Mouse (Mus musculus): ENCODE data around the gene Nrde2. TPM values are rescaled to one million over a fixed set of nuclear protein-coding genes. Genes with fewer than 3 reads are reported as not detected.

Nrde2 gene
- polyA plus RNA-seq, 1 experiment from 2014 or later, result 10.6 TPM

- no peaks in the 10 kb centered on the region for H3K9me3 ChIP-seq (ENCODE audit: control insufficient read depth, low read length)
- no peak for ATAC-seq (ENCODE audit: low read depth)
Observed at GRCm38 (mm10) chr12:100126968-100127865, 32.2 kb downstream of the Nrde2 start.

GRCm38 (mm10) chr12:100124913-100125798 lies 34.3 kb downstream of the Nrde2 start:
- whole genome bisulfite sequencing, result 79% methylated on average over 16 of the region's 16 CpGs
- Histone ChIP-seq H3K27me3 (replicated peaks; ENCODE audit: control insufficient read depth, insufficient read depth, low read length) (no peaks in the 10 kb centered on the region), H3K9me3 (ENCODE audit: control insufficient read depth, low read length) (no peaks in the 10 kb centered on the region), H3K9ac (ENCODE audit: low read depth, low read length) (no peak overlapping the region), H3K27ac (replicated peaks; ENCODE audit: low read depth, low read length) (no peak overlapping the region), H3K36me3 (ENCODE audit: control insufficient read depth, insufficient read depth, low read length) (peaks cover 94% of the 10 kb centered on the region), H3K4me3 (ENCODE audit: low read depth, low read length) (no peak overlapping the region), H3K4me1 (ENCODE audit: control insufficient read depth, insufficient read depth, low read length) (no peaks in the 10 kb centered on the region), H3K4me2 (ENCODE audit: low read depth, low read length) (no peak overlapping the region)
- DNase-seq (ENCODE audit: low spot score), result peak; percentile 58
- peak; percentile 56; the same call in 1 of the 2 replicates for ATAC-seq (ENCODE audit: low read depth)

More at GRCm38 (mm10) chr12:100126968-100127865, 32.2 kb downstream of the Nrde2 start:
- no peak overlapping the region for H3K4me3 ChIP-seq (ENCODE audit: low read depth, low read length)
- WGBS, result 86% methylated on average over 17 of the region's 17 CpGs
- no peaks in the 10 kb centered on the region for H3K4me1 ChIP-seq (ENCODE audit: control insufficient read depth, insufficient read depth, low read length)
- no peak overlapping the region for H3K9ac ChIP-seq (ENCODE audit: low read depth, low read length)
- no peaks in the 10 kb centered on the region for H3K27me3 ChIP-seq (replicated peaks; ENCODE audit: control insufficient read depth, insufficient read depth, low read length)
- H3K4me2 ChIP-seq (ENCODE audit: low read depth, low read length), result no peak overlapping the region
- H3K27ac ChIP-seq (replicated peaks; ENCODE audit: low read depth, low read length), result no peak overlapping the region
- DNase-seq (ENCODE audit: low spot score), result no peak
- H3K36me3 ChIP-seq (ENCODE audit: control insufficient read depth, insufficient read depth, low read length), result peaks cover 91% of the 10 kb centered on the region

GRCm38 (mm10) chr12:100123476-100123875 lies 36.0 kb downstream of the Nrde2 start:
- Histone ChIP-seq H3K4me1 (ENCODE audit: control insufficient read depth, insufficient read depth, low read length) (no peaks in the 10 kb centered on the region), H3K4me2 (ENCODE audit: low read depth, low read length) (no peak overlapping the region), H3K27ac (replicated peaks; ENCODE audit: low read depth, low read length) (no peak overlapping the region), H3K9me3 (ENCODE audit: control insufficient read depth, low read length) (no peaks in the 10 kb centered on the region), H3K4me3 (ENCODE audit: low read depth, low read length) (no peak overlapping the region), H3K36me3 (ENCODE audit: control insufficient read depth, insufficient read depth, low read length) (peaks cover 98% of the 10 kb centered on the region), H3K9ac (ENCODE audit: low read depth, low read length) (no peak overlapping the region), H3K27me3 (replicated peaks; ENCODE audit: control insufficient read depth, insufficient read depth, low read length) (no peaks in the 10 kb centered on the region)
- ATAC-seq (ENCODE audit: low read depth) (no peak), DNase-seq (ENCODE audit: low spot score) (no peak)
- 80% methylated on average over 9 of the region's 9 CpGs for WGBS

GRCm38 (mm10) chr12:100122921-100123381 lies 36.5 kb downstream of the Nrde2 start:
- no peak overlapping the region for H3K9ac ChIP-seq (ENCODE audit: low read depth, low read length)
- H3K4me3 ChIP-seq (ENCODE audit: low read depth, low read length), result no peak overlapping the region
- no peaks in the 10 kb centered on the region for H3K27me3 ChIP-seq (replicated peaks; ENCODE audit: control insufficient read depth, insufficient read depth, low read length)
- DNase-seq (ENCODE audit: low spot score) (no peak), ATAC-seq (ENCODE audit: low read depth) (no peak)
- H3K9me3 ChIP-seq (ENCODE audit: control insufficient read depth, low read length), result no peaks in the 10 kb centered on the region
- no peaks in the 10 kb centered on the region for H3K4me1 ChIP-seq (ENCODE audit: control insufficient read depth, insufficient read depth, low read length)
- H3K4me2 ChIP-seq (ENCODE audit: low read depth, low read length), result no peak overlapping the region
- WGBS, result 88% methylated on average over 7 of the region's 7 CpGs
- H3K36me3 ChIP-seq (ENCODE audit: control insufficient read depth, insufficient read depth, low read length), result peaks cover 98% of the 10 kb centered on the region
- H3K27ac ChIP-seq (replicated peaks; ENCODE audit: low read depth, low read length), result no peak overlapping the region

- Histone ChIP-seq H3K9ac (ENCODE audit: low read depth, low read length) (no peak overlapping the region), H3K36me3 (ENCODE audit: control insufficient read depth, insufficient read depth, low read length) (peaks cover 85% of the 10 kb centered on the region), H3K27ac (replicated peaks; ENCODE audit: low read depth, low read length) (no peak overlapping the region), H3K4me3 (ENCODE audit: low read depth, low read length) (no peak overlapping the region), H3K4me1 (ENCODE audit: control insufficient read depth, insufficient read depth, low read length) (peaks cover 6% of the 10 kb centered on the region), H3K9me3 (ENCODE audit: control insufficient read depth, low read length) (no peaks in the 10 kb centered on the region), H3K27me3 (replicated peaks; ENCODE audit: control insufficient read depth, insufficient read depth, low read length) (no peaks in the 10 kb centered on the region), H3K4me2 (ENCODE audit: low read depth, low read length) (no peak overlapping the region)
- ATAC-seq (ENCODE audit: low read depth) (no peak), DNase-seq (ENCODE audit: low spot score) (no peak)
- WGBS, result 85% methylated on average over 5 of the region's 5 CpGs
Observed at GRCm38 (mm10) chr12:100115982-100116381, 43.5 kb downstream of the Nrde2 start.

GRCm38 (mm10) chr12:100109986-100110696 lies 49.3 kb downstream of the Nrde2 start, which contains the start of gene Psmc1:
TSS of gene Psmc1 (plus strand) at chr12:100110154.
- under 1% methylated on average over 57 of the region's 58 CpGs for WGBS
- peak within 1 kb of the TSS; percentile 76 for H3K4me2 ChIP-seq (ENCODE audit: low read depth, low read length)
- ATAC-seq (ENCODE audit: low read depth), result peak; percentile 80

GRCm38 (mm10) chr12:100107436-100107835 lies 52.0 kb downstream of the Nrde2 start:
- no peak overlapping the region for H3K9ac ChIP-seq (ENCODE audit: low read depth, low read length)
- no peaks in the 10 kb centered on the region for H3K9me3 ChIP-seq (ENCODE audit: control insufficient read depth, low read length)
- H3K27me3 ChIP-seq (replicated peaks; ENCODE audit: control insufficient read depth, insufficient read depth, low read length), result no peaks in the 10 kb centered on the region
- ATAC-seq (ENCODE audit: low read depth) (no peak), DNase-seq (ENCODE audit: low spot score) (no peak)
- 54% methylated on average over 4 of the region's 4 CpGs for WGBS
- no peak overlapping the region for H3K4me3 ChIP-seq (ENCODE audit: low read depth, low read length)
- no peak overlapping the region for H3K27ac ChIP-seq (replicated peaks; ENCODE audit: low read depth, low read length)
- peaks cover 4% of the 10 kb centered on the region for H3K36me3 ChIP-seq (ENCODE audit: control insufficient read depth, insufficient read depth, low read length)
- no peak overlapping the region for H3K4me2 ChIP-seq (ENCODE audit: low read depth, low read length)
- H3K4me1 ChIP-seq (ENCODE audit: control insufficient read depth, insufficient read depth, low read length), result peaks cover 7% of the 10 kb centered on the region

More at GRCm38 (mm10) chr12:100109986-100110696, 49.3 kb downstream of the Nrde2 start, which contains the start of gene Psmc1:
- peak; percentile 93 for DNase-seq (ENCODE audit: low spot score)
- Histone ChIP-seq H3K4me1 (ENCODE audit: control insufficient read depth, insufficient read depth, low read length) (peaks cover 7% of the 10 kb centered on the region), H3K27me3 (replicated peaks; ENCODE audit: control insufficient read depth, insufficient read depth, low read length) (no peaks in the 10 kb centered on the region), H3K27ac (replicated peaks; ENCODE audit: low read depth, low read length) (peak within 1 kb of the TSS; percentile 87), H3K36me3 (ENCODE audit: control insufficient read depth, insufficient read depth, low read length) (peaks cover 26% of the 10 kb centered on the region), H3K4me3 (ENCODE audit: low read depth, low read length) (peak within 1 kb of the TSS; percentile 93), H3K9ac (ENCODE audit: low read depth, low read length) (peak within 1 kb of the TSS; percentile 94), H3K9me3 (ENCODE audit: control insufficient read depth, low read length) (no peaks in the 10 kb centered on the region)
